Mouse (Mus musculus) c-Kit-negative CD71-positive TER-119-positive erythroid progenitor cells, embryonic 14.5 days (primary cell): ENCODE measurements around the gene Hist1h4b.
"Not testable (repeated sequence)": the region's sequence is repeated elsewhere in the genome, so short reads cannot be mapped to it uniquely, and the experiment has no call there.

Experiments used
- DNase-seq: peaks from one replicate; pipeline ENCODE4 v3.0.0-alpha.2; 2013; ENCODE audit warnings: low read depth, low spot score

The Hist1h4b gene

GRCm38 (mm10) chr13:23756790-23757189 is at the start of gene Hist1h4b:
Gene Hist1h4b (plus strand): TSS chr13:23757013.
- DNase-seq = peak; percentile 97

GRCm38 (mm10) chr13:23708041-23708440 is 48.8 kb upstream of the Hist1h4b start:
- DNase-seq = no peak

GRCm38 (mm10) chr13:23708654-23709053 is 48.2 kb upstream of the Hist1h4b start:
- DNase-seq = no peak

GRCm38 (mm10) chr13:23709714-23710373 is 47.0 kb upstream of the Hist1h4b start:
- DNase-seq = no peak

GRCm38 (mm10) chr13:23710374-23711089 is 46.3 kb upstream of the Hist1h4b start, which contains the start of gene Hfe:
Gene Hfe (minus strand): TSS chr13:23710854.
- DNase-seq = no peak

- DNase-seq = no peak
Measured at GRCm38 (mm10) chr13:23716261-23717042, 40.4 kb upstream of the Hist1h4b start.

- no peak for DNase-seq
Measured at GRCm38 (mm10) chr13:23717176-23717575, 39.6 kb upstream of the Hist1h4b start.

- not testable (repeated sequence) for DNase-seq
Measured at GRCm38 (mm10) chr13:23717593-23718245, 39.1 kb upstream of the Hist1h4b start.

- no peak for DNase-seq
Measured at GRCm38 (mm10) chr13:23724239-23724638, 32.6 kb upstream of the Hist1h4b start.

GRCm38 (mm10) chr13:23725213-23725612 is 31.6 kb upstream of the Hist1h4b start:
- DNase-seq = no peak

GRCm38 (mm10) chr13:23728472-23729191 is 28.2 kb upstream of the Hist1h4b start:
- DNase-seq = no peak

GRCm38 (mm10) chr13:23729192-23729525 is 27.7 kb upstream of the Hist1h4b start:
- no peak for DNase-seq

GRCm38 (mm10) chr13:23729706-23730105 is 27.1 kb upstream of the Hist1h4b start:
- no peak for DNase-seq

- no peak for DNase-seq
Measured at GRCm38 (mm10) chr13:23730479-23730878, 26.3 kb upstream of the Hist1h4b start.

GRCm38 (mm10) chr13:23732156-23732804 is 24.5 kb upstream of the Hist1h4b start:
- peak; percentile 16 for DNase-seq

GRCm38 (mm10) chr13:23737091-23737490 is 19.7 kb upstream of the Hist1h4b start:
- no peak for DNase-seq

GRCm38 (mm10) chr13:23738041-23738440 is 18.8 kb upstream of the Hist1h4b start:
- peak; percentile 58 for DNase-seq

GRCm38 (mm10) chr13:23738677-23739068 is 18.1 kb upstream of the Hist1h4b start, which contains the start of gene Hist1h1c:
Gene Hist1h1c (plus strand): TSS chr13:23738808.
- peak; percentile 95 for DNase-seq

GRCm38 (mm10) chr13:23739069-23739921 is 17.5 kb upstream of the Hist1h4b start:
- DNase-seq = peak; percentile 87

- DNase-seq = no peak
Measured at GRCm38 (mm10) chr13:23739922-23740252, 16.9 kb upstream of the Hist1h4b start.
